Mouse (Mus musculus) urinary bladder, postnatal 10 days (tissue): Measurements from ENCODE around the gene Gm42906.

ENCODE experiments used
- DNase-seq: peaks from one replicate; pipeline ENCODE4 v3.0.0; 2022; ENCODE audit warnings: low spot score

Gm42906 gene

DNA sequence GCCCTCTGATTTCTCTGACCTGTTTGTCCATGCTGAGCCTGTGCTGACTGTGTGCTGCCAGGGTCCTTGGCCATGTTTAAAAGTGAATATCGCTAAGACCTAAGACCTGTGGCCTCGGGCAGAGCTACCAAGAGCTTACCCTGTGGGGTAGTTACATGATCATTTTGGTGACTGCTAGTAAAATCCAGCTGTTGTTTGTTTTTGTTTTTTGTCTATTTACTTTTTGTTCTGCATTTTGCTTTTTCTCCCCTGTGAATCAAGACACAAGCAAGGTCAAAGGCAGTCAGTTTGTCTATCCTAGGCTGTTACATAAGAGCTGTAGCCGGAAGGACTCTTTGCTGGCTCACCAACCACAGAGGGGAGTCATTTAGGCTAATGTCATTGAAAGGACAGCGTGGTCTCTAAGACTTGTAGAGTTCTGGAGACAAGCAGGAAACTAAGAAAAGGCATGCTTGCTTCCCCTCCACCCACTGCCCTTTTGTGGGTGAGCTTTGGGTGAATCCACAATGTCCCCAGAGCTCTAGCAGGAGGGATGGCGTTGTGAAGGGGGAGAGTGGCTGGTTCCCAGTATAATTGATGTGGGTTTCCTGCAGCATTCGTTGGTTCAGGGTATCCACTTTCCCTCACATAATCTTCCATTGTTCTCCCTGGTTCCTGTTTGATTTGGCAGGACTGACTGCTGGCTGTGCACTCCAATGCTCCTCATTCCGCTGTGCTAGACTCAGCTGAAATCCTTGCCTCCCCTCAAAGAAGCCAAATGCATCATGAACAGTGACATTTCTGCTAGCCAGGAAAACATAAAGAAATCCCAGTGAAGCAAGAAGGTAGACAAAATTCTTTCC, 33.9 kb downstream of the Gm42906 start:
- no peak for DNase-seq

DNA sequence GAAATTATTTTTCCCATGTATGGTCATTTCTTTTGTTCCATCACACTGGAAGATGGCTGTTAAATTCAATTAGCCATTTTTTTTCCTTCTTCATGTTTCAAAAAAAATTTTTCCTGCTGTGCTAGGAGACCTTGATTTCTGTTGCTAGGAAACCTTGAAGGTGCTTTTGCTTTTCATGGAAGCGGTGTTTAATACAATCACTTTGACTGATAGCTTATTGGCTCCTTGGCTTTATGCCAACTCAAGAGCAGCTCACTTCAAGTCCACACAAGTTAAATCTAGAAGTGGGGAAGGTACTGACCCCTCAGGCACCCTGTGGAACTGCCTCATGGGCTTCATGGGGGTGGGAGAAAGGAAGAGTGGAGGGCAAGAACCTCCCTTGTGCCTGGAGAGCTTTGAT, 38.1 kb downstream of the Gm42906 start:
- no peak for DNase-seq

- no peak for DNase-seq
Measured at GRCm38 (mm10) chr5:151379896-151380295, 48.1 kb downstream of the Gm42906 start.

DNA sequence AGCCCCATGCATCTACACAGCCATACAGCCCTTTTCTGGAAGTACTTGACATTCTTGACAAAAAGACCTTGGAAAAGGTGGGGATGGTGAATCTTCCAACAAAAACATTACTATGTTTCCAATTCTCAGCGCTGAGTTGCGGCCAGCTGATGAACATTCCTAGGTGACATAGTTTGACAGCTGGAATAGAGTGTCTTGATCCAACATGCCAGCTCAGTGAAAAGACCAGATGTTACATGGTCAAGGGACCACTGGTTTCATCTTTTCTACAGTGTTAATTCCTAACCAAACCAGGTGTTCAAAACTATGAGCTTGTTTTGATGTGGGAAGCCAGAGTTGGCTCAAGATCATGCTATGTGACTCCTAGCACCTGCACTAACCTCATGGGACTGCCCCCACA, 48.8 kb downstream of the Gm42906 start:
- no peak for DNase-seq

DNA sequence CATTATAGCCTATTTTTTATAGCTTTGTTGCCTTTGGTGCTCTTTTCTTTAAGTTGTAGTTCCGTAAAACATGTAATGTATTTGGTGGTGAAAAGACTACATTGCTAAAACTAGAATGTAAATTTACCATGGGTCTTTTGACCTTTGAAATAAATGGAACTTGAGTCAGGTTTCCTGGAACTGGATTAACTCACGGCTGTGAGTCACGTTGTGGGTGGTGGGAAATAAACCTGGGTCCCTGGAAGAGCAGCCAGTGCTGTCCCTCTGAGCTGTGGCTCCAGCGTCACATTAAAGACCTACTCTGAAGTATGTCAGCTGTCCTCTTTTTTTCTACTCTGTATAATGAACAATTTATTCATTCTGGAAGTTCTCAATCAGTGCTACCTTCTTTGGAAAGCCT, 51.0 kb downstream of the Gm42906 start:
- no peak for DNase-seq

DNA sequence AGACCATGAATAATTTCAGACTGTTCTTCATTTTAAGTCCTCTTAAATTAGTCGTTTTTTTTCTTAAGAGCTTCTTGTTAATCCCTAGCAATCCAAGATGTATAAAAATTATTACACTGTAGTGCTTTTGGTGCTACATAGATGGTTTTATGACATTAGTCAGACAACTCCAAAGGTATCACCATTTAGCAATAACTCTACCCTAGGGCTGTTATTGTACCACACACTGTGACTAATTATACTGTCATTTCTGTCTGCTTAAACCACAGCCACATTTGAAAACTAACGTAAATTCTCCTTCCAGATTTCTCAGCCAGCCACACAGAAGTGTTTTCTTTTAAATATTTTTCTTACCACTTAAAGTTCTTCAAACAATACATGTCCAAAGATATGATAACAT, 53.1 kb downstream of the Gm42906 start:
- no peak for DNase-seq

DNA sequence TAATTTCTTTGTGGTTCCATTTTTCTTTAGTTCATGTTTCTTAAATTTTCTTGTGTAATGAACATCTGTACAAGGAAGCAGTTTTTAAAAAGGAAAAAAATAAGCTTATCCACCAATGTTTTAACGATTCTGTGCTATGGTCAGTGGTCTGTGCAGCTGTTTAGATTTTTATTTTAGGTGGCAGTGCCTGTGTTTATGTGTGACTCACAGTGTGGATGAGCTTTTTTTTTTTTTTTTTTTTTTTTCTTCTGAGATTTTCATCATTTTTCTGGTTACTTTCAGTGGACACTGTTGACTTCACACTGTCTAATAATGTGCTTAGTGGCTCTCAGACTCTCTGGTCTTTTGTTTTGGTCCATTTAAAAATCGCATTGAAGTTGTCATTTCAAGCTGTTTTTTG, 56.8 kb downstream of the Gm42906 start:
- DNase-seq = no peak

DNA sequence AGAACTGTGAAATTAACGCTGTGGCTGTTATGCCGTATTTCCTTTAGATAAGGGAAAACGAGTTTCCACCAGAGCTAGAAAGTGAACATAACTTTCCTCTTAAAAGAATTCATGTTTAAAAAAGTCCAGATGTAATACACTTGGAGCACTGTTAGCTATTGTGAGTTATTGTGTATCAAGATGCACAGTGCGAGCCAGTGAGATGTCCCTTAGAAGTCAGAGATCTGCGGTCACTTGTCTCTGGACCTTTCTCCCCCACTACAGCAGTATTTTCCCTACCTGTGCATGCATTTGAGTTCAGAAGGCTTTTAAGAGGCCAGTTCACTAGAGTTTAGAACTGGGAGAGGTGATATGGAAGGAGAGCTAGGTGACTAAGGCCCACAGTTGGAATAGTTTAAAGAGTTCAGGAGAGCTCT, 58.6 kb downstream of the Gm42906 start:
- DNase-seq = no peak

DNA sequence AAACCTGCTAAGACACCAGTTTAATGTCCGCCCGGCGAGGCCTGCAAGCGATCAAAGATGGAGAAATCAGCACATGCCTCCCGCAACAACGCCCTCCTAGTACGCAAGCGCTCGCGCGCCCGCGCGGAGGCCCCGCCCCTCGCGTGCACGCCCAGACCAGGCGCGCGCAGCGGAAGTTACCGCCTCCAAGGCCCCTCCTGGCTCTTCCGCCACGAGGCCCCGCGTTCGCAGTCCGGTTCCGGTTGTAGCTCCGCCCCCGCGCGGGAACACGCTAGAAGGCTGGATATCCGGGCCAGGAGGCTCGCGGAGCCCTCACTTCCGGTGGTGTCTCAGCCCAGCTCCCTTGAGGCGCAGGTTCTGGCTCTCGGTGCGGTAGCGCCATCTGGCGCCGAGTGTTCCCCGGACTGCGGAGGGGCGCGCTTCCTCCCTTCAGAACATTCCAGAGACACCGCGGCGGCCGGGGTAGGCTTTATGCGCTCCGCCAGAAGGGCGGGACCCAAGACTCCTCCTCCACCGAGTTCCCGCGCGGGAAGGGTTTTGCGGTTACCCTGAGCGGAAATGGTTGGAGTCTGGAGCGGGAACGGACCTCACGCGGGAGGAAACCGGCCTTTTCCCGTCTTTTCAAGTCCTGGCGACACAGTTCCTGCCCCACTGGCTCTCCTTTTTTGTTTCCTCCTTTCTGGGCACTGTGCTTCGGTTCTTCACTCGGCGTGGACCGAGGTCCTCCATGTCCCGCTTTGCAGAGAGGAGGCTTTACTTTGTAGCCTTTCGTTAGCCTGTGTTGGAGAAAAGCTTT, 59.4 kb downstream of the Gm42906 start:
- DNase-seq = peak; percentile 96

GRCm38 (mm10) chr5:151367881-151368394, 60.0 kb downstream of the Gm42906 start:
- no peak for DNase-seq

DNA sequence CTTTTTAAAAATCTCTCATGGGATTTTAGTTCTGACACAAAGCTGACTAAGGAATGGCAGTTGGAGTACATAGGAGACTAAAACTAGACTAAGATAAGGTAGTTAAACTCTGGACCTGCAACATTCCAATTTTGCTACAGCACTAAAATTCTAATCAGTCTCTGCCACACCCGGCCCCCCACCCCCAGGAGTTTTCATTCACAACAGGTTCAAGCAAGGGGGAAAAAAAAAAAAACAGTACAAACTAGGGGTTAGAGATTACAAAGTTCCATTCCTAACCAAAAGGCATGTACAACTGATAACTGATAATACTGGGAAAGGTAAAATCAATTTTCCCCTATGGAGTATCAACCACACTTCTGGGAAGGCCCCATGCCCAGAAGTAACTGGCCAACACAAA, 60.6 kb downstream of the Gm42906 start:
- DNase-seq = no peak

DNA sequence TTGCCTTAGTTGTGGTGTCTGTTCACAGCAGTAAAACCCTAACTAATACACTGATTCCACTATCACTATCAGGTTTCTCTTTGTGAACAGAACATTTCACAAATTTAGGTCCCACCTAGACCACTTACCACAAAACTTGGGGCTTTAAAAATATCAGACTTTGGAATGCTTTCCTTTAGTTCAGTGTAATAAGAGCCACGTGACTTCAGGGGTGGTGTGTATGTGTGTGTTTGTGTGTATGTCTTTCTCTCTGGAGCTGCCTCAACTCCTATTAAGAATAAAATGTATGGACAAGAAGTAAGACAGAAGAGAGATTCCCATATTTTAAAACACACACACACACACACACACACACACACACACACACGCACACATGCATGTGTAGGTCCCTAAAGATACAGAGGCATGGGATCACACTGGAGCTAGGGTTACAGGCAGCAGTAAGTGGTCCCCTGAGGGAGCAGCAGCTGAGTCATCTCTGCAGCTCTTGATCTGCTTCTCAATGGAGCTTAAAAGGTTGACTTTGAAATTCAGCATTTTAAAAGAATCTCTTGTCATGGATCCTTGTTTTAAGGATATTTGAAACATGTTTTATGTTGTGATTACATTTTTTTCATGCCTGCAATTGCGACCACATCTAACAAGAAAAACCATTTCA, 64.5 kb downstream of the Gm42906 start:
- DNase-seq = no peak

DNA sequence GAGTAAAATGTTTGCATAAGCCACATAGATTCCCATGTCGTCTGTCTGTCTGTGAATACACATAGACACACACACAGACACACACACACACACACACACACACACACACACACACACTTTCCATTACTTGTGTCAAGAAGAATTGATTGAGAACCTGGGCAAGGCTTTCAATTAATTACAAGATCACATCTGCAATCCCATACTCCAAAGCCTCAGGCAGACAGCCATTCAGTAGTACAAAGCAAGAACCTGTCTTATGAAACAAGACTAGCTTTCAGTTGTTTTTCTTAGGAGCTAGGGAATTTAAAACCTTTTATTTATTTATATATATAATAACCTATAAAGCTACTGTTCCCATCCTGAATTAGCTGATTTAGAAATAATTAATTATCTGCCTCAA, 78.3 kb downstream of the Gm42906 start:
- DNase-seq = no peak

DNA sequence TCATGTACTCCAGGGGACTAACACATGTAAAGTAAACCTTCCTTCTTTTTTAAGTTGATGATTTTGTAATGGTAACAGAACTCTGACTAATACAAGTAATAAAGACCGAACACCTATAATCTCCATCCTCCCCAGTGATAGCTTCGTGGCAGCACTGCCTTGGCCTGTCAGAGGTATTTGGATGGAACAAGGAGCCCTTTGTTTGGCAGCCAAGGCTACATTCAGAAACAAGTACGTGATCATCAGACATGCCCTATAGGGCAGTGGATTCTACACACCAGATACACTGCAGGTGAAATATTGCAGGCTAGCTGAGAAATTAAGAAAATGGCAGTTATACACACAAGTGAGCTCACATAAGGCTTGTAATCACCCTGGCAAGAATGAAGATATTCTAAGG, 79.5 kb downstream of the Gm42906 start:
- DNase-seq = no peak

DNA sequence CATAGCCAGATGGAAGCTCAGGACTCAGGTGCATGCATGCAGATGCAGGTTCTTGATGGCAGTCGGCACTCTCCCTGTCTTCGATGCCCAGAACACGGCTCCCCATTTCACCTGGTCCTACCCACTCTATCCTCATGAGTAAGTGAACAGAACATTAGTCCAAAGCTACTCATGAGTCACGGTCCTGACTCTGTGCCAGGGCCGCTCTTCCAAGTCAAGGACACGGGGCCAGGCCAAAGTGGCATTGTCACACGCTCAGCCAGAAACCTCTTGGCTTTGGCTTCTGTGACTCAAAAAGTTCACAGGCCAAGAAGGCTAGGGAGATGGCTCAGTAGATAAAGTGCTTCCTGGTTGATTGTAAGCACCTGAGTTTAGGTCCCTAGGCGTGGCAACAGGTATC, 81.3 kb downstream of the Gm42906 start:
- no peak for DNase-seq

DNA sequence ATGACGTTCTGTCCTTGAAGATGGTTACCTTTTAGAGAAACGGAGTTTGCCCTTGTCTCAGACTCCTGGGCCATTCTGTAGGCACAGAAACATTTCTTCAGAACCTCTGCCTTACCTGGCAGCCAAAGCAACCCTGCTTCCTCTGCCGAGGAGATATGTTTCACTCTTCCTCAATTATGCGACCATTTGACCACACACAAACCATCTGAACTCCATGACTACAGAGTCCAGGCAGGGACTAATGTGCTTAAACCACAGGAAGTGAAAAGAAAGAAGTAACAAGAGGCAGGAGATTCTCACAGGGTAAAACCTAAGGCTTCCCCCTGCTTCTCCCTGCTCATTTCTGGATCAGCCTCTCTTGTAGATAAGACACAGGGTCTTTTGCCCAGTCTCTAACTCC, 83.2 kb downstream of the Gm42906 start:
- no peak for DNase-seq

- no peak for DNase-seq
Measured at GRCm38 (mm10) chr5:151333686-151334085, 94.3 kb downstream of the Gm42906 start.

GRCm38 (mm10) chr5:151333191-151333594, 94.8 kb downstream of the Gm42906 start:
- DNase-seq = no peak

DNA sequence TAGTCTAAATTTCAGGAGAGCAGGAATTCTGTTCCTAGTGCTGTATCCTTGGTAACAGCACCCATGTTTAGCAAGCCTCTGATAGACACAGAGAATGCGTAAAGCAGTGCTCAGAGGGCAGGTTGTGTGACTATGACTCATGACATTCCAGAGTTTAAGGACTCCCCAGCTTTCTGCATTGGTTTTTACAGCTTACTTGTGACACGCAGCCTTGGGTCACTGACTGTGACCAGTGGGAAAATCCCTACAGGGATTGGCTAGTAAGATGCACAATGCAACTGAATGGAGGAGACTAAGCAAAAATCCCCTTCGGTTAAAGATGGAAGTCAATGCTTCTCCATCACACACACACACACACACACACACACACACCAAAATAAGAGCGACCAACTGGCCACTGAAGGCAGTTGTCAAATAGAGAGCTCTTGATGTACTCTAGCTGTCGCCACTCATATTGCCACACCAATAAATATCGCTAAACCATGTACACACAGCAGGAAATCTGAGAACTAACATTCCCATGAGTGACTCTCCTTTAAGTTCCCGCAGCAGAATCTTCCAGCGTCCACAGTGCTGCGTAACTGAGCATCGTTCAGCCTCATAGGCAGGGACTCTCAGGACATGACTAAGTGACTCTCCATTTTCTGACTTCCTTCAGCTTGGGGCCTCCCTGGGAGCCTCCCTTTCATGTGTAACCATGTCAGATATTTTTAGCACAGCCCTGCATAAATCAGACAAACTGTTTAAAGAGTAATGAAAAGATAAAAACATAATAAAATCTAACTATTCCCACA, 112.0 kb downstream of the Gm42906 start:
- no peak for DNase-seq

GRCm38 (mm10) chr5:151300286-151300685, 127.7 kb downstream of the Gm42906 start:
- DNase-seq = no peak

DNA sequence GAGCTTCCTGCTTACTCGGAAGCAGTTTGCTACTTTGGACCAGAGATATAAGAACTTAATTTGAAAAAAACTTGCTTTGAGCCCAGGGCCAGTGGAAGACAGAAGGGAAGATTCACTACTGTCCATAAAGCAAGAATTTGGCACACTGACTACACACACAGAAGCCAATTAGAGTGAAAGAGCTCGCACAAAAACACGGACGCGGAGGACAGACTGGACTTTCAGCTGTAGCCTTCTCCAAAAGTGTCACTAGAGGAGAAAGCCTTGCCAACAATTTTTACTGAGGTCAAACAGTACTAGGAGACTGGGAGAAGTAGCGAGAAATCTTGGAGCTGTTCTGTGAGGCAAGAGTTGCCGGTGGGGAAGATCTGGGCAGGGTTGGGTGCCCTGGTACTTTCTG, 128.4 kb downstream of the Gm42906 start:
- no peak for DNase-seq

DNA sequence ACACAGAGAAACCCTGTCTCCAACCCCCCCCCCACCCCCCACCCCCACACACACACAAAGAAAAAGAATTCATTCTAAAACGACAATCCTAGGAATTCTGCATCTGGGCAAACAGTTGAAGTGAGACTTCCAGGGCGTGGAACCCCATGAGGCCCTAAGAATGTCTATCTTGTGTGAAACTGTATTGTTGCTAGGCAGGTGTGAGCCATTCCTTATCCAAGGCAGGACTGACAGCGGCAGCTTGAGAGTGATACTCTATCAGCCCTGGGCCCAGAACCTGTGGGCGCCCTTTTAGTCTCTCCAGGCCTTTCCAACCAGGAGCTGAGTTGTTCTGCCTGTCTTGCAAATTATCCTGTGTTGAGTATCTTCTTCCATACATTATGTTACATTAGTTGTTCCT, 129.6 kb downstream of the Gm42906 start:
- DNase-seq = no peak
